Mouse (Mus musculus) testis, adult 2 months (tissue): Measurements from ENCODE around the gene Morn2.

ENCODE experiments used
- CTCF ChIP-seq: fragments of 200-500 bp; IDR thresholded peaks from 2 replicates; pipeline ENCODE4 v1.5.1; 2012; ENCODE audit warnings: low read depth, mild to moderate bottlenecking, inconsistent platforms, low read length, moderate library complexity; ENCODE audit not compliant: control insufficient read depth, insufficient read depth, insufficient replicate concordance
- POLR2A ChIP-seq: fragments of 200-500 bp; IDR thresholded peaks from 2 replicates; pipeline ENCODE4 v1.6.1; 2012; ENCODE audit warnings: low read depth, mild to moderate bottlenecking, inconsistent platforms, low read length, moderate library complexity; ENCODE audit not compliant: control insufficient read depth

DNA sequence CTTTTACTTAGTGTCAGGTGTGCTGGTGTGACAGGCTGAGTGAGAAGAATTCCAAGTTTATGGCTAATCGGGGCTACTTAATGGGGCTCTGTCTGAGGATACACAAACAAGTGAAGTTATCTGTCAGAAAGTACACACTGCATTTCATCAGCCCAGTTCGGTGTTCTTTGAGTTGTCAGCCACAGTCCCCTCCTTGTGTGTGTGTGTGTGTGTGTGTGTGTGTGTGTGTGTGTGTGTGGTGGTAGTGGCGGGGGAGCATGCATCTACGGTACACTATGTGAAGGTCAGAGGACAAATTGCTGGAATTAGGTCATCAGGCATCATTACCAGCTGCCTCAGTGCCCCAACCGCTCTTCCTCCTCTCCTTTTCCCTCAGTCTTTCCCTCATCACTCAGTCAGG is 35.5 kb downstream of the Morn2 start:
- TF ChIP-seq CTCF (no peak), POLR2A (no peak)
